Mouse (Mus musculus) lung, postnatal 10 days (tissue): Measurements from ENCODE around the gene Tnfrsf19.

Experiments
- DNase-seq: peaks from one replicate; pipeline ENCODE4 v3.0.0; 2021

Gene Tnfrsf19

GRCm38 (mm10) chr14:61019880-61020279 is 26.4 kb downstream of the Tnfrsf19 start:
- DNase-seq = no peak

GRCm38 (mm10) chr14:61014544-61014943 is 31.7 kb downstream of the Tnfrsf19 start:
- no peak for DNase-seq

GRCm38 (mm10) chr14:61012397-61012931 is 33.8 kb downstream of the Tnfrsf19 start:
- peak; percentile 85 for DNase-seq

GRCm38 (mm10) chr14:61011621-61012174 is 34.6 kb downstream of the Tnfrsf19 start:
- no peak for DNase-seq

GRCm38 (mm10) chr14:61005127-61005837 is 41.0 kb downstream of the Tnfrsf19 start:
- no peak for DNase-seq

GRCm38 (mm10) chr14:61003676-61004075 is 42.6 kb downstream of the Tnfrsf19 start:
- DNase-seq = no peak

- DNase-seq = no peak
Measured at GRCm38 (mm10) chr14:61000072-61000471, 46.2 kb downstream of the Tnfrsf19 start.

GRCm38 (mm10) chr14:60996556-60996955 is 49.7 kb downstream of the Tnfrsf19 start:
- DNase-seq = no peak

GRCm38 (mm10) chr14:60993506-60993905 is 52.8 kb downstream of the Tnfrsf19 start:
- peak; percentile 36 for DNase-seq

- DNase-seq = peak; percentile 32
Measured at GRCm38 (mm10) chr14:60993092-60993491, 53.2 kb downstream of the Tnfrsf19 start.

- DNase-seq = no peak
Measured at GRCm38 (mm10) chr14:60992144-60992543, 54.1 kb downstream of the Tnfrsf19 start.

GRCm38 (mm10) chr14:60988228-60988627 is 58.1 kb downstream of the Tnfrsf19 start:
- DNase-seq = no peak

GRCm38 (mm10) chr14:60986926-60987325 is 59.4 kb downstream of the Tnfrsf19 start:
- DNase-seq = no peak

- DNase-seq = peak; percentile 24
Measured at GRCm38 (mm10) chr14:60985077-60985476, 61.2 kb downstream of the Tnfrsf19 start.

GRCm38 (mm10) chr14:60984266-60984665 is 62.0 kb downstream of the Tnfrsf19 start:
- DNase-seq = no peak

GRCm38 (mm10) chr14:60982126-60982525 is 64.2 kb downstream of the Tnfrsf19 start:
- DNase-seq = no peak

- DNase-seq = peak; percentile 68
Measured at GRCm38 (mm10) chr14:60980244-60980887, 65.9 kb downstream of the Tnfrsf19 start.

GRCm38 (mm10) chr14:60978129-60978528 is 68.2 kb downstream of the Tnfrsf19 start:
- DNase-seq = no peak

- no peak for DNase-seq
Measured at GRCm38 (mm10) chr14:60976231-60976630, 70.1 kb downstream of the Tnfrsf19 start.

- DNase-seq = no peak
Measured at GRCm38 (mm10) chr14:60975736-60976135, 70.6 kb downstream of the Tnfrsf19 start.

- DNase-seq = no peak
Measured at GRCm38 (mm10) chr14:60970961-60971360, 75.3 kb downstream of the Tnfrsf19 start.

- DNase-seq = no peak
Measured at GRCm38 (mm10) chr14:60966061-60966460, 80.2 kb downstream of the Tnfrsf19 start.

GRCm38 (mm10) chr14:60964016-60964810 is 82.1 kb downstream of the Tnfrsf19 start:
- DNase-seq = no peak
